Mouse (Mus musculus) embryonic facial prominence, embryonic 10.5 days (tissue): Measurements from ENCODE around the gene Plin1. TPM values are rescaled to one million over a fixed set of nuclear protein-coding genes. Genes with fewer than 3 reads are reported as not detected.

ENCODE experiments used
- DNase-seq: peaks from one replicate; pipeline ENCODE4 v3.0.0-alpha.2; 2017; ENCODE audit warnings: low spot score
- H3K27ac ChIP-seq: fragments of 300-500 bp; sonication (generic); replicated peaks from 2 replicates; pipeline ENCODE4 v1.5.1; 2016; ENCODE audit warnings: mild to moderate bottlenecking
- H3K27me3 ChIP-seq: fragments of 300-500 bp; sonication (generic); replicated peaks from 2 replicates; pipeline ENCODE4 v1.6.1; 2016; ENCODE audit warnings: low read depth, mild to moderate bottlenecking; ENCODE audit not compliant: poor library complexity, severe bottlenecking
- H3K36me3 ChIP-seq: fragments of 300-500 bp; sonication (generic); replicated peaks from 2 replicates; pipeline ENCODE4 v1.6.1; 2016; ENCODE audit warnings: mild to moderate bottlenecking, moderate library complexity
- H3K4me1 ChIP-seq: fragments of 300-500 bp; sonication (generic); 2 replicates; pipeline ENCODE4 v1.6.1; 2016
- H3K4me3 ChIP-seq: fragments of 300-500 bp; sonication (generic); 2 replicates; pipeline ENCODE4 v1.5.1; 2016; ENCODE audit warnings: mild to moderate bottlenecking, moderate library complexity
- H3K9me3 ChIP-seq: fragments of 300-500 bp; sonication (generic); 2 replicates; pipeline ENCODE4 v1.6.1; 2016; ENCODE audit warnings: mild to moderate bottlenecking
- WGBS: fragments of 180-500 bp; shearing (Covaris S2); methylation state at CpG from one replicate; pipeline ENCODE4 v1.1.7; 2016; 5-methylcytosine and 5-hydroxymethylcytosine counted together
- polyA plus RNA-seq: library from polyadenylated mRNA; unstranded; fragments of >200 nt; fragmentation: Nextera tagmentation; extraction: Ambion mirVana; gene quantifications from 2 replicates; pipeline ENCODE4 v1.2.1, GENCODE M21; 2016

The Plin1 gene
- polyA plus RNA-seq, 1 experiment from 2014 or later: 0.10 TPM

DNA sequence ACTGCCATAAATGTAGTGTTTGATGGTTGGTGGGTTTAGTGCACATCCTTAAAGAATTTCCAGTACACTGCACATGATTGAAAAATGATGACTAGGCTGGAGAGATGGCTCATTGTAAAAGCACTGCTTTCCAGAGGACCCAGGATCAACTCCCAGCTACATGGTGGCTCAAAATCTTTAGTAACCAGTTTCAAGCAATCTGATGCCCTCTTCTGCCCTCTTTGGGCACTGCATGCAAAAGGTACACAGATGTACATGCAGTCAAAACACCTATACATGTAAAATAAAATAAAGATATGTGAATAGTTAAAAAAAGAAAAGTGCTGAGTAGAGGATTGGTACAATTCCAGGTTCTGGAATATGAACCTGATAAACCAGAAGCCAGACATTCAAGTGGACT is 53.5 kb downstream of the Plin1 start:
- Histone ChIP-seq H3K9me3 (no peaks in the 10 kb centered on the region), H3K36me3 (peaks cover 100% of the 10 kb centered on the region), H3K4me3 (no peak overlapping the region), H3K27me3 (no peaks in the 10 kb centered on the region), H3K4me1 (no peaks in the 10 kb centered on the region), H3K27ac (no peak overlapping the region)
- no peak for DNase-seq

DNA sequence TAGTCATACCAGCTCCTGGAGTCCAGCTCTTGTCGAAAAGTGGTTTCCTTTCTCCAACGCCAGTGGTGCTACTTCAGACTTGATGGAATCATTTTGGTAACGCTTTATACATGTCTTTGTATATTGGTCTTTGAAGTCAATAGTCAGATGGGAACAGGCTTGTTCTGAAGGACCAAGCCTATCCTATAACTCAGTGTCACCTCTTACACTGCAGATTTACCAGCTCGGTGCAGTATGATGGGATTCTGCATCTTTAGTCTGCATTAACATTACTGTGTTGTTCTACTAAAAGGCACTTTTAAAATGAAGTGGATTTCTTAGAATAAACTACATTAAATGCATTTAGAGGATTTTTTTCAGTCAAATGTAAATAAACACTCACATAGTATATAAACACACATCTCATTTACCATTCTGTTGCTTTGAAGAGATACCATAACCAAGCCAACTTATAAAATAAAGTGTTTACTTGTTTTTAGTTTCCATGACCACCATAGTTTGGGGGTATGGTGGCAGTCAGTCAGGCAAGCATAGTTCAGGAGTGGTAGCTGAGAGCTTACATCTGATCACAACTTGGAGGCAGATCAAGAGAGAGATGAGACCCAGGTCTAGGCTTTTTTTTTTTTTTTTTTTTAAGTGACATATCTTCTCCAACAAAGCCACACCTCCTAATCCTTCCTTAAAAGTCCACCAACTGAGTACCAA is 61.7 kb downstream of the Plin1 start:
- Histone ChIP-seq H3K9me3 (no peaks in the 10 kb centered on the region), H3K4me3 (no peak overlapping the region), H3K27me3 (no peaks in the 10 kb centered on the region), H3K4me1 (no peaks in the 10 kb centered on the region), H3K36me3 (peaks cover 100% of the 10 kb centered on the region), H3K27ac (no peak overlapping the region)
- WGBS: 94% methylated on average over 4 of the region's 4 CpGs
- no peak for DNase-seq

Other genes starting within 250 kb of the Plin1 start
- gene Rhcg, start 115.2 kb downstream of the Plin1 start, polyA plus RNA-seq: 0.51 TPM in 1 of 2 replicates, not detected in the other
- gene Ticrr, start 72.7 kb downstream of the Plin1 start, polyA plus RNA-seq: 16.4 and 16.5 TPM in 2 replicates
- 7.4 and 7.7 TPM in 2 replicates for gene Kif7, start 17.2 kb downstream of the Plin1 start, polyA plus RNA-seq
- 7.2 and 8.4 TPM in 2 replicates for gene Pex11a, start 10.2 kb upstream of the Plin1 start, polyA plus RNA-seq
- gene Wdr93, start 10.3 kb upstream of the Plin1 start, polyA plus RNA-seq: 0.38 and 0.45 TPM in 2 replicates
- gene Mesp1, start 60.9 kb upstream of the Plin1 start, polyA plus RNA-seq: 0.11 TPM in 1 of 2 replicates, not detected in the other
- 0.34 and 0.36 TPM in 2 replicates for gene Mesp2, start 77.8 kb upstream of the Plin1 start, polyA plus RNA-seq
- 5.4 and 6.9 TPM in 2 replicates for gene Anpep, start 128.2 kb upstream of the Plin1 start, polyA plus RNA-seq
- gene Ap3s2, start 187.7 kb upstream of the Plin1 start, polyA plus RNA-seq: 48.9 and 49.4 TPM in 2 replicates
- gene Arpin, start 202.5 kb upstream of the Plin1 start, polyA plus RNA-seq: 18.4 and 19.3 TPM in 2 replicates